Mouse (Mus musculus) liver, postnatal 0 days (tissue): ENCODE results near the gene Vasn. TPM values are rescaled to one million over a fixed set of nuclear protein-coding genes. Genes with fewer than 3 reads are reported as not detected.

Experiments
- ATAC-seq: fragments of 200-750 bp; cut with Nextera tagmentation; 2 replicates; pipeline ENCODE4 v1.8.0; 2017; ENCODE audit warnings: mild to moderate bottlenecking, moderate library complexity
- DNase-seq: peaks from one replicate; pipeline ENCODE4 v3.0.0-alpha.2; 2016
- H3K27ac ChIP-seq: fragments of 300-500 bp; sonication (generic); 2 replicates; pipeline ENCODE4 v1.5.1; 2014; ENCODE audit warnings: antibody characterized with exemption, moderate library complexity, mild to moderate bottlenecking, low read depth
- H3K27me3 ChIP-seq: fragments of 300-500 bp; sonication (generic); 2 replicates; pipeline ENCODE4 v1.6.1; 2014; ENCODE audit warnings: low read length, control low read depth, mixed read lengths; ENCODE audit not compliant: insufficient read depth
- H3K36me3 ChIP-seq: fragments of 300-500 bp; sonication (generic); replicated peaks from 2 replicates; pipeline ENCODE4 v1.6.1; 2014; ENCODE audit warnings: mild to moderate bottlenecking, control low read depth, low read length, moderate library complexity, mixed read lengths; ENCODE audit not compliant: insufficient read depth
- H3K4me1 ChIP-seq: fragments of 300-500 bp; sonication (generic); 2 replicates; pipeline ENCODE4 v1.6.1; 2014; ENCODE audit warnings: antibody characterized with exemption, mild to moderate bottlenecking, control low read depth; ENCODE audit not compliant: insufficient read depth
- H3K4me2 ChIP-seq: fragments of 300-500 bp; sonication (generic); 2 replicates; pipeline ENCODE4 v1.6.1; 2014; ENCODE audit warnings: low read depth, mild to moderate bottlenecking, low read length, moderate library complexity, mixed read lengths
- H3K4me3 ChIP-seq: fragments of 300-500 bp; sonication (generic); 2 replicates; pipeline ENCODE4 v1.5.1; 2014; ENCODE audit warnings: low read depth, low read length
- H3K9ac ChIP-seq: fragments of 300-500 bp; sonication (generic); replicated peaks from 2 replicates; pipeline ENCODE4 v1.6.1; 2014; ENCODE audit warnings: mild to moderate bottlenecking, moderate library complexity
- H3K9me3 ChIP-seq: fragments of 300-500 bp; sonication (generic); 2 replicates; pipeline ENCODE4 v1.6.1; 2016; ENCODE audit warnings: mild to moderate bottlenecking, control low read depth, low read length, mixed read lengths
- CTCF ChIP-seq: sonication (generic); IDR thresholded peaks from 2 replicates; pipeline ENCODE4 v1.5.1; 2016; ENCODE audit warnings: antibody characterized with exemption, low read depth
- EP300 ChIP-seq: IDR thresholded peaks from 2 replicates; pipeline ENCODE4 v1.6.1; 2016; ENCODE audit warnings: antibody characterized with exemption, low read depth, mild to moderate bottlenecking
- WGBS: fragments of 180-500 bp; shearing (Covaris S2); extraction: QIAGEN DNeasy Blood & Tissue Kit; methylation state at CpG from one replicate; pipeline ENCODE4 v1.1.7; 2014; ENCODE audit not compliant: insufficient replicate concordance; 5-methylcytosine and 5-hydroxymethylcytosine counted together
- polyA plus RNA-seq: library from polyadenylated mRNA; unstranded; fragments of >200 nt; fragmentation: Nextera tagmentation; extraction: Ambion mirVana; gene quantifications from 2 replicates; pipeline ENCODE4 v1.2.1, GENCODE M21; 2015

The Vasn gene
- polyA plus RNA-seq, 1 experiment from 2014 or later, result 1.9 TPM

DNA sequence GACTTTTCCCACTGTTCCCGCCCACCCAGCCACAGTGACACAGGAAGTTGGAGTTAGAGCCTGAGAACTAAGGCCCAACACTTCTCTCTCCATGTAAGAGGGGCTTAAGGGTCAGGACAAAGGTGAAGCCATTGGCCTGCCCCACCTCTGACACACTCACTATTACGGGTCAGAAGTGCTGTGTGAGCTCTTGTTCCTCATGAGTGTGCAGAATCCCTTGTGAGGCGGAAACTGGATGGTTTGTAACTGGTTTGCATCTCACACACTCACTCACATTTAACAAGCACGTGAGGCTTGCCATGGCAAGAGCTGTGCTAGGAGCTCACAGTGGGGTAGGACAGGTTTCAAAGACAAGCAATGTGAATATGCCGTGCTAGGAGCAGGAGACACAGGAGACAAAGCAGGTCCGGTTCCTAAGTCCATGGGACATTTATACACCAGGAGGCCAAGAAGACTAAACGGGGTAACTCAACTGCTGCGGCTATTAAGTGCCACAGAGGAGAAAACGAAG lies 16.9 kb downstream of the Vasn start:
- 0 out of 2 replicates have a peak overlapping the region, but pooled peaks have one; percentile 4 for H3K27ac ChIP-seq
- no peak overlapping the region for H3K4me2 ChIP-seq
- no peak for DNase-seq
- H3K36me3 ChIP-seq, result peaks cover 44% of the 10 kb centered on the region
- no peaks in the 10 kb centered on the region for H3K9me3 ChIP-seq
- peaks cover 8% of the 10 kb centered on the region for H3K4me1 ChIP-seq
- TF ChIP-seq EP300 (no peak), CTCF (no peak)
- no peaks in the 10 kb centered on the region for H3K27me3 ChIP-seq
- ATAC-seq, result no peak
- no peak overlapping the region for H3K9ac ChIP-seq
- H3K4me3 ChIP-seq, result no peak overlapping the region
- WGBS, result 75% methylated on average over 9 of the region's 9 CpGs

GRCm38 (mm10) chr16:4658781-4659245 lies 19.1 kb downstream of the Vasn start:
- no peak overlapping the region for H3K4me2 ChIP-seq

GRCm38 (mm10) chr16:4659326-4659725 lies 19.6 kb downstream of the Vasn start:
- Histone ChIP-seq H3K9me3 (no peaks in the 10 kb centered on the region), H3K36me3 (peaks cover 37% of the 10 kb centered on the region), H3K27ac (no peak overlapping the region), H3K4me2 (no peak overlapping the region), H3K9ac (no peak overlapping the region), H3K4me3 (no peak overlapping the region), H3K4me1 (peaks cover 8% of the 10 kb centered on the region), H3K27me3 (no peaks in the 10 kb centered on the region)
- TF ChIP-seq CTCF, result no peak
- no peak for TF ChIP-seq EP300
- ATAC-seq (no peak), DNase-seq (no peak)
- WGBS, result 59% methylated on average over 2 of the region's 2 CpGs

More at GRCm38 (mm10) chr16:4658781-4659245, 19.1 kb downstream of the Vasn start:
- peak; percentile 12 for DNase-seq
- Histone ChIP-seq H3K27me3 (no peaks in the 10 kb centered on the region), H3K4me1 (peaks cover 8% of the 10 kb centered on the region), H3K27ac (no peak overlapping the region), H3K4me3 (no peak overlapping the region), H3K9me3 (no peaks in the 10 kb centered on the region), H3K9ac (no peak overlapping the region), H3K36me3 (peaks cover 40% of the 10 kb centered on the region)
- no peak for TF ChIP-seq CTCF
- no peak for TF ChIP-seq EP300
- 69% methylated on average over 11 of the region's 11 CpGs for WGBS
- no peak; the same call in 1 of the 2 replicates for ATAC-seq

- no peaks in the 10 kb centered on the region for H3K9me3 ChIP-seq
- 86% methylated on average over 2 of the region's 2 CpGs for WGBS
- peaks cover 46% of the 10 kb centered on the region for H3K36me3 ChIP-seq
- H3K27me3 ChIP-seq, result no peaks in the 10 kb centered on the region
- ATAC-seq, result no peak
- no peak overlapping the region for H3K4me3 ChIP-seq
- no peaks in the 10 kb centered on the region for H3K4me1 ChIP-seq
- no peak overlapping the region for H3K27ac ChIP-seq
- TF ChIP-seq CTCF, result no peak
- TF ChIP-seq EP300, result no peak
- no peak overlapping the region for H3K4me2 ChIP-seq
- no peak overlapping the region for H3K9ac ChIP-seq
- DNase-seq, result no peak
These were observed 21.9 kb downstream of the Vasn start for GRCm38 (mm10) chr16:4661605-4662004.

DNA sequence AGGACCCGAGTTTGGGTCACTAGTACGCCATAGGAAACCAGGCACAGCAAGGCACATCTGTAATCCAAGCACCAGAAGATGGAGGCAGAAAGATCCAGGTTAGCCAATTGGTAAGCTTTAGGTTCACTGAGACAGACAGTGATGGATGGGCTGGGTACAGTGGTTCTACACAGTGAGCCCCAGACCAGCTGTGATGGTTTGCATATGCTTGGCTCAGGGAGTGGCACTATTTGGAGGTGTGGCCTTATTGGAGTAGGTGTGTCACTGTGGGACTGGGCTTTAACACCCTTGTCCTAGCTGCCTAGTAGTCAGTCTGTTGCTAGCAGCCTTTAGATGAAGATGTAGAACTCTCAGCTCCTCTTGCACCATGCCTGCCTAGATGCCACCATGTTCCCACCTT lies 24.1 kb downstream of the Vasn start:
- TF ChIP-seq EP300 (no peak), CTCF (no peak)
- H3K4me1 ChIP-seq, result no peaks in the 10 kb centered on the region
- H3K27ac ChIP-seq, result no peak overlapping the region
- H3K27me3 ChIP-seq, result no peaks in the 10 kb centered on the region
- WGBS, result 78% methylated on average over 2 of the region's 2 CpGs
- no peak overlapping the region for H3K9ac ChIP-seq
- no peak overlapping the region for H3K4me3 ChIP-seq
- DNase-seq (no peak), ATAC-seq (no peak)
- H3K36me3 ChIP-seq, result peaks cover 59% of the 10 kb centered on the region
- no peaks in the 10 kb centered on the region for H3K9me3 ChIP-seq
- H3K4me2 ChIP-seq, result no peak overlapping the region

- no peak overlapping the region for H3K27ac ChIP-seq
- no peak overlapping the region for H3K4me3 ChIP-seq
- no peak overlapping the region for H3K4me2 ChIP-seq
- no peaks in the 10 kb centered on the region for H3K4me1 ChIP-seq
- no peak overlapping the region for H3K9ac ChIP-seq
- WGBS, result 83% methylated on average over 2 of the region's 2 CpGs
- no peak for DNase-seq
- no peaks in the 10 kb centered on the region for H3K9me3 ChIP-seq
- peaks cover 68% of the 10 kb centered on the region for H3K36me3 ChIP-seq
- no peaks in the 10 kb centered on the region for H3K27me3 ChIP-seq
- TF ChIP-seq EP300, result no peak
- no peak for TF ChIP-seq CTCF
- ATAC-seq, result no peak
These were observed 26.0 kb downstream of the Vasn start for GRCm38 (mm10) chr16:4665726-4666125.

DNA sequence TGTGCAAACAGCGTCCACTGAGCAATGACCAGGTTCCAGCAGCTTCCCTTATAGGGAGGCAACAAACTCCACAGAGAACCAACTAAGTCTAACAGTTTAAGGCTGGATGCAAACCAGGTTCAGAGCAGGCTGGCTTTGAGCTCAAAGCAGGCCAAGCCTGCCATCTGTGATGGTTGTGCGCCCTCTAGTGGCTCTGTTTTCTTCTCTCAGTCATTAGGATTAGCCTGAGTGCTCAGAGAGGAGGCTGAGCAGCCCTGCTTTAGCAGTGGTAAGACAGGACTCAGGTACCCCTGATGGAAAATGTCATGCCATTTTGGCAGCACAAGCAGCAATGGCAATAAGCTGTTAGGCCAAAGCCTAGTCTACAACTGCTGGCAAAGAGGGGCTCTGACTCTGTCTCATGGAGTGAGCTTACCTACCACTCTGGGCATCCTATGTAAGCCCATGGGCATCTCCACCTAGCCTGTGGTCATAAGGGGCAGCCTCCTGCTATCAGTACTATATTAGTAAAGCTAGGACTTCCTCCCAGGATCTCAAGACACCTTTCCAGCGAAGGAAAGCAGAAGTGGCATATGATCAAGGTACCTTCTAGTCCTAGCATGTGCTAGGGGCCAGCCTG lies 27.6 kb downstream of the Vasn start:
- H3K4me2 ChIP-seq, result no peak overlapping the region
- no peak overlapping the region for H3K9ac ChIP-seq
- no peak overlapping the region for H3K4me3 ChIP-seq
- ATAC-seq, result peak; percentile 84
- DNase-seq, result peak; percentile 86
- no peaks in the 10 kb centered on the region for H3K27me3 ChIP-seq
- H3K36me3 ChIP-seq, result peaks cover 63% of the 10 kb centered on the region
- H3K9me3 ChIP-seq, result no peaks in the 10 kb centered on the region
- TF ChIP-seq EP300 (no peak), CTCF (peak; percentile 94)
- H3K4me1 ChIP-seq, result no peaks in the 10 kb centered on the region
- no peak overlapping the region for H3K27ac ChIP-seq
- WGBS, result 30% methylated on average over 3 of the region's 3 CpGs
